Mouse (Mus musculus) left cerebral cortex, postnatal 25 days (tissue): ENCODE results near the gene Rom1. TPM values are rescaled to one million over a fixed set of nuclear protein-coding genes. Genes with fewer than 3 reads are reported as not detected.
"Not testable (repeated sequence)": the region's sequence is repeated elsewhere in the genome, so short reads cannot be mapped to it uniquely, and the experiment has no call there.

ENCODE experiments used
- DNase-seq, 2 experiments: peaks; one replicate each; pipeline ENCODE4 v3.0.0; 2022; ENCODE audit warnings: low spot score in 2 of 2, mixed read lengths in 1 of 2
- intact Hi-C: fragments of 180-260 bp; cut with DNase I; formaldehyde crosslinking; loops from one replicate; pipeline ENCODE4 v1.15.1; 2025
- total RNA-seq, 2 experiments: library from RNA; stranded (reverse); gene quantifications; 2 replicates each; pipeline ENCODE4 v1.2.3; 2021

The Rom1 gene
- total RNA-seq = 1 to 10 TPM; 5.7 TPM

DNA sequence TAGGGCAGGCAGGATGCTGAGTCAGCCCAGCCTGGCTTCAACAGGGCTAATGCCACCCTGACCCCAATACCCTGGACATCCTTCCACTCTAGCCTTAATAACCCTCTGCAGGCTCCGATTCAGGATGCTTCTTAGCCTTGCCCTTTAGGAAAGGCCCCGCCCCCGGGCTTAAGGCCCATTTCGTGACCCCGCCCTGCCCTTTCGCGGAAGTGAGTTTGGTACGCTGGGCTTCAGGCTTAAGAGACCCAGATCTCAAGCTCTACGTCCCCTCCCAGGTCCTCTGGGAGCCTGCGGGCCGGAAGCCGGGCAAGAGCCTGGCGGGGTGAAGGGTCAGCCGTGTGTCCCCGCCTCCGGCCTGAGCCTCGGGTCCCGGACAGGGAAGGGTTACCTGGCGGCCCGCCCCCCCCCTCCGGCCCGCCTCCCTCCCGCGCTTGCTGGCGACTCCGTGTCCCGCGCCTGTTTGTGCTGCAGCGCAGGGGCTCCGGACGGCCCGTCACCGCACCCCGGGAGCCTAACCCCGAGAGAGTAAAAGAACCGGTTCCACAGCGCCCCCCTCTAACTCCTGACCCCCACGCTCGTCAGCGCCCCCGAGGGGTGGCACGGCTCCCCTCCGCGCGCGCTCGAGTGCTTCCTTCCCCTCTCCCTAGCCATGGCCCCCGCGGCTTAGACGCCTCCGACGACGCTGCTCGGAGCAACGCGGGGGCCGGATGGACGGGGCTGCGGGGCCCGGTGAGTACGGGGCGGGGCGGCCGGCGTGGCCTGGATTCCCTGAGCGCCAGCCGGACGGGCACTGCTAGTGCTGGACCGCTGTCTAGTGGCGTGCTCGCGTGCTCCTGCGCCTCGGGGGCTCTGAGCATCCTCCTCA, at the start of gene Rom1, which contains the start of gene Eml3:
TSS of gene Rom1 (minus strand) at position 133 of the 865 bp plus-strand sequence.
TSS of gene Eml3 (plus strand) at position 329 of the 865 bp plus-strand sequence.
- intact Hi-C loops = no loop called here
- DNase-seq = peak; percentile 49 to 60

DNA sequence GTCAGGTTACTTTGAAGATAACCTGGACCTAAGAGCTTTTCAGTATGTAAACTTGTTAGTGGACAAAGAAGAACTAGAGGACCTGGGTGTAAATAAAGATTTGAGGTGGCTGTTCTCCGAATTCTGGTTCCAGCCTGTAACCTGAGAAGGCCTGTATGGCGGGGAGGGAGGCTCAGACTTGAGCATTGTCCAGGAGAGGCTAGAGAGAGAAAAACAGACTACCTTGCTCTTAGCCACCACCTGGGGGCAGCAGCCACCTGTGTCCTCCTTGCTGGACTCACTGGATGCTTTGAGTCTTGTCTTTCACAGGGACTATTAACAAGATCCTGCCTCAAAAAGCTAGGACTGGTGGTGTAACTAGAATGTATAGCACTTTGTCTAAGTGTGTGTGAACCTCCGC, 47.4 kb upstream of the Rom1 start:
- intact Hi-C loops = loop anchor here (5.0 kb wide), 2 partner anchors 106 to 136 kb away; no protein-coding TSS in a partner anchor
- no peak for DNase-seq

DNA sequence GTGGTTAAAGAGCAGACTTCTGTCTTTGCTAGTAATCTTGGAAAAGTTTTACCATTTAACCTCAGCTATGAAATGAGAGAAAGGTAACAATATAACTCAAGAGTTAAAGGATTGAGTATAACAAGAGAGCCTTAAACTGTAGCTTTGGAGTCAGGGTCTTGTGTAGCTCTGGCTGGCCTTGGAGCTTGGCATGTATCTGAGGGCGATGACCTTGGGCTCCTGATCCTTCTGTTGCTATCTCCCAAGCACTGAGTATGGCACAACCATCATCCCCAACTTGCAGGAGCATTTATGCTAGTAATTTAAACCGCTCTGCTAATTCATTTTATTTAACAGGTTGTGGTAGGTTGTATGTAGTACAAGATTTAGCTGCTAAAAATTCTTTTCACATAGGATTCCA, 46.3 kb upstream of the Rom1 start:
- intact Hi-C loops = loop anchor here (5.0 kb wide), 2 partner anchors 107 to 137 kb away; no protein-coding TSS in a partner anchor
- DNase-seq = no peak

DNA sequence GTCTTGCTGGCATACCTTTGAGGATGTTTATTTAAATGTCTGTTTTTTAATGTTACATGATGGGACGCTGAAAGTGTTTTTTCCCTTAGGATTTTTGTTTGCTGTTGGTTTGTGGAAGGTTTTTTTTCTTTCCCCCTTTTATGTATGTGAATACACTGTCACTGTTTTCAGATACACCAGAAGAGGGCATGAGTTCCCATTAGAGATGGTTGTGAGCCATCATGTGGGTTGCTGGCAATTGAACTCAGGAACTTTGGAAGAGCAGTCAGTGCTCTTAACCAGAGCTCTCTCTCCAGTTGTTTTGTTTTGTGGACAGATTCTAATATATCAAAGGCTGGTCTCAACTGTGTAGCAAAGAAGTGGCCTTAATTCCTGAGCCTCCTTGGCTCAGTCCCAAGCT, 45.5 kb upstream of the Rom1 start:
- no peak for DNase-seq
- intact Hi-C loops = loop anchor here (5.0 kb wide), 2 partner anchors 108 to 138 kb away; no protein-coding TSS in a partner anchor

DNA sequence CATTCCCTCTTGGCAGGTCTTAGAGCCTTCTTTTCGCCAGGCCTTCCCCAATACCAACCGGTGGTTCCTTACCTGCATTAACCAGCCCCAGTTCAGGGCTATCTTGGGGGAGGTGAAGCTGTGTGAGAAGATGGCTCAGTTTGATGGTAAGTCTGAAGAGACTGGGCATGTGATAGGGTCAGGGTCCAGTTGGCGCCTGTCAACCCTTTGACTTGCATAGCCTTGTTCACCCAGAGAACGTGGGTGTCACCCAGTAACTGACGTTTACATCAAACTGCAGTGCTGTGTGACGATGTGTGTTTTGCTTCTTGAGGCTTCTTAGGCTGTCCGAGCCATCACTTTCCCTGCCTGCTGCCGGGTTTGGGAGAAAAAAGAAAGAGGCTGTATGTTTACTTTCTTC, 43.3 kb upstream of the Rom1 start:
- intact Hi-C loops, DNase-seq: not testable (repeated sequence)

DNA sequence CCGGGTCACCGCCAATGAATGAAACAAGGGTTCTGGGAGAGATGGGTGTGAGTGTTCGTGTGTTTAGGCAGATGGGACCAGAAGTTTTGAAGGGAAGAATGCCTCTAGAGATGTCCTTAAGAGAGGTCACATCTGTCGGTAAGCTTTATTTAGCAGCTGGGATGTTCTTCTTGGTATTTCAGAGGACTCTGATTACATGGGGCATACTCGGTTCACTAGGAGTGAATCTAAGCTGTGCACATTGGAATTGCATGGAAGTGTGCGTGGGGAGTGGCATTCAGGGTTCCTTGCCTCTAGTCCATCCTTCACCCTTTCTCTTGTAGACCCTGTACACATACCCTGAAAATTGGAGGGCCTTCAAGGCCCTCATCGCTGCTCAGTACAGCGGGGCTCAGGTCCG, 38.7 kb upstream of the Rom1 start:
- intact Hi-C loops = loop anchor here (5.0 kb wide), 1 partner anchor 131 kb away; the partner anchor contains the start of genes Bscl2 and Gng3
- DNase-seq = no peak

DNA sequence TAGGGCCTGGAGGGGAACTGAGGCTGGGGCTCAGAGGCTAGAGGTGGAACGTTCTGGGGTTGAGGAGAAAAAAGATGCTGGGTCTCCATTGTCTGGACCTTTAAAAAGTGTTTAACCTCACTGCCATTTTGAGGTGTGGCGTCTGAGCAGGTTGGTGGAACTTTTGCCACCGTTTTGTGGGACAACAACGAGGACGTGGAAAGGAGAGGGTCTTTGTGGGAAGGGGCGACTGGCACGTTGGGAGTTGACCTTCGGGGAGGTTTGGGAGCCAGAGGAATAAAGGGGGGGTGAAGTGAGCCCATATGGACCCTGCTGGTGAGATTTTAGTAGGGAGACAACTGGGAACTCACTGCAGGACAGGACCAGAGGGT, 38.2 kb upstream of the Rom1 start:
- no peak for DNase-seq
- intact Hi-C loops = loop anchor here (5.0 kb wide), 1 partner anchor 130 kb away; the partner anchor contains the start of genes Bscl2 and Gng3

DNA sequence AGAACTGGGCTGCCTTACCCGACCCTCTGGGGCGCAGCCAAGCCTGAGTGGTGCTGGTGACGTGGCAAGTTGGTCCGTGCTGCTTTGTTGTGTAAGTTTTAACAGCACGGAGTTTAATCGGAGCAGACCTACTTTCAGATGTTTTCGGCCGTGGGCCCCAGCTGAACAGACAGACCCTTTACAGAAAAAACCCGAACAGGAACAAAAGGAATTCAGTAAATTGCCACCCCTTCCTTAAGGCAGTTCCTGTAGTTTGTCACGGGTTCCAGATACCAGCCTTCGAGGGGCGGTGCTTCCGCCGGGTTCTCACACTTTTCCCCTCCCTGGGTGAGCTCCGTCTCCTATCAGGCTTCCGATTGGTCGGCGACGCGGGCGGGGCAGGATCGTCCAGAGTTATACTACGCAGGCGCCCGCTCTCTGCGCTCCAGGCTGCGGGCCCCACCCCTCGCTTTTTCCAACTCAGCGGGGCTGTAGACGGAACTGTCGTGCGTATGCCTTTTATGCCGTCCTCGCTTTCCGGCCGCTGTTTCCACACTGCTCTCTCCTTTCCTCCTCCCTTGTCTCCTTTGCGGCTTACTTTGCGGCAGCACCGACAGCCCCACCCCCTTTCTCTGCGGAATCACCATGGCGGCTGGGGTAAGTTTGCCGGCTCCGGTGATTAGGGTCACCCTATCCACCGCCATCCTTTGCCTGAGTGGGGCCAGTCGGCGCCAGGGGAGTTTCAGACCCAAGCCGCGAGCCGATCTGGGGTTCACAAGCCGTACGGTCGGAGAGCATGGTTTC, 37.6 kb upstream of the Rom1 start, which contains the start of gene Eef1g:
TSS of gene Eef1g (plus strand) at position 452 of the 783 bp plus-strand sequence.
- intact Hi-C loops = loop anchor here (5.0 kb wide), 1 partner anchor 129 kb away; the partner anchor contains the start of genes Bscl2 and Gng3
- DNase-seq = peak; percentile 99 to 100

DNA sequence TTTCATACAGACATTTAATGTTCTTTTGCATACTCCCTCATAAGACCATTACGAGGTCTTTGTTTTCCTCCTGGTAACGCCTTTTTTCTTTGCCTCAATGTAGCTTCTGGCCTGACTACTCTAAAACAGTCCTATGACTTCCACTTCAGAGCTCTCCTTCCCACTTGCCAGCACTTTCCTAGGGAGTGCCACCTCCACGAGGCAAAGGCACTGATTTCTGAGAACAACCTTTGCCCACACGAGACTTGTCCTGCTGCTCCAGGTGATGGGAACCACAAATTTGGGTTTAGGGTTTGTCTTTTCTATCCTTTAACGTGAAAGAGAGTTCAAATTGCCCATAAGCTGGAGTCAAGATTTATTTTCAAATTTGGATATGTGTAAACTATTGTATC, 37.0 kb upstream of the Rom1 start:
- no peak for DNase-seq
- intact Hi-C loops = loop anchor here (5.0 kb wide), 1 partner anchor 129 kb away; the partner anchor contains the start of genes Bscl2 and Gng3

DNA sequence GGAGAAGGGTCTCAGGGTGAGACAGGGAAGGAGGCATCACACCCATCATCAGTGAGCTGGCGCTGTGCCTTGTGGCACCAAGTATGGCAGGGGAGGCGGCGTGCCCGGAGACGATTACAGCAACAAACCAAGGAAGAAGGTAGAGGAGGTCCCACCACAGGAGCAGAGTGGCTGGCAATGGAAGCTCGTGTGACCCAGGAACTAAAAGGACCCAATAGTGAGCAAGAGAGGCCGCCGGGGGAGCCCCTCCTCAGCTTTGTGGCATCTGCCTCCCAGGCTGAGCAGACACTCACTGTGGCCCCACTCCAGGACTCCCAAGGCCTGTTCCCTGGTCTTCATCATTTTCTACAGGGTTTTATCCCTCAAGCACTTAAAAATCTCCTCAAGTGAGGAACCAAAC, 36.6 kb upstream of the Rom1 start:
- intact Hi-C loops = loop anchor here (5.0 kb wide), 1 partner anchor 128 kb away; the partner anchor contains the start of genes Bscl2 and Gng3
- no peak for DNase-seq

DNA sequence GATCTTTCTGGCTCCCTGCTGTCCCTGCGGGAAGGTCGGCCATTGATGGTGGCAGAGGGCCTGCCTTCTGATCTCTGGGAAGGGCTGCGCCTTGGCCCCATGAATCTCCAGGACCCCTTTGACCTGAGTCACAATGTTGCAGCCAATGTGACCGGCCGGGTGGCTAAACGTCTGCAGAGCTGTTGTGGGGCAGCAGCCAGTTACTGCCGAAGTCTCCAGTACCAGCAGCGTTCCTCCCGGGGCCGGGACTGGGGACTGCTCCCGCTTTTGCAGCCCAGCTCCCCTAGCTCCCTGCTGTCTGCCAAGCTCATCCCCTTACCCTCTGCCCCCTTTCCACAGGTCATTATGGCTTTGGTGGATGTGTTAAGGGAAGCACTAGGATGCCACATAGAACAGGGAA, 35.9 kb upstream of the Rom1 start:
- DNase-seq = no peak
- intact Hi-C loops = loop anchor here (5.0 kb wide), 1 partner anchor 128 kb away; the partner anchor contains the start of genes Bscl2 and Gng3

DNA sequence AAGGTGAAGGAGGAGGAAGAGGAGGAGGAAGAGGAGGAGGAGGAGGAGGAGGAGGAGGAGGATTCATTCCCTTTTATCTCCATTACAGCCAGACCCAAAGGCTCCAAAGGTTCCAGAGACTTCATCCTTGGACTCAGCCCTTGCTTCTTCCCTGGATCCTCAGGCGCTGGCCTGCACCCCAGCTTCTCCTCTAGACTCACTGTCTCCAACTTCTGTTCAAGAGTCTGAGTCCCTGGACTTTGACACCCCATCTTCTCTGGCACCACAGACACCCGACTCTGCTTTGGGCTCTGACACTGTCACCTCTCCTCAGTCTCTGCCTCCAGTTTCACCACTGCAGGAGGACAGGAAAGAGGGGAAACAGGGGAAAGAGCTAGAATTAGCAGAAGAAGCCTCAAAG, 33.1 kb upstream of the Rom1 start:
- no peak for DNase-seq
- intact Hi-C loops = no loop called here

DNA sequence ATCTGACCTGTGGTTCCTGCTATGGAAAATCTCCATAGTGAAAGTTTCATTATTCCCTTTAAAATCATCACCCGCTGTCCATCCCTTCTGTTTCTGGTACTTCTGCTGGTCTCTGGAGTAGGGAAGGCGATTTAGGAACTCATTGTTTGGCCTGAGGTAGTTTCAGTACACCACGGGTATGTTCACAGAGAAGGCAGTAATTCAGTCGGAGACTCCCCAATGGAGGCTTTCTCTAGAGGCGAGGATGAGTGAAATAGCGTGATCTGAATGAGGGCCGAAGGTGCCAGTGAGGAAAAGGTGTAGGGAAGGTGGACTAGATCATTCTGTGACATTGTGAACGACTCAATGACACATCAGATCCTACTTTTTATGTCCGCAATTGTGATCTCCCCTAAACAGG, 25.0 kb upstream of the Rom1 start:
- DNase-seq = no peak
- intact Hi-C loops = loop anchor here (5.0 kb wide), 1 partner anchor 57 kb away; the partner anchor contains the start of gene Ganab

DNA sequence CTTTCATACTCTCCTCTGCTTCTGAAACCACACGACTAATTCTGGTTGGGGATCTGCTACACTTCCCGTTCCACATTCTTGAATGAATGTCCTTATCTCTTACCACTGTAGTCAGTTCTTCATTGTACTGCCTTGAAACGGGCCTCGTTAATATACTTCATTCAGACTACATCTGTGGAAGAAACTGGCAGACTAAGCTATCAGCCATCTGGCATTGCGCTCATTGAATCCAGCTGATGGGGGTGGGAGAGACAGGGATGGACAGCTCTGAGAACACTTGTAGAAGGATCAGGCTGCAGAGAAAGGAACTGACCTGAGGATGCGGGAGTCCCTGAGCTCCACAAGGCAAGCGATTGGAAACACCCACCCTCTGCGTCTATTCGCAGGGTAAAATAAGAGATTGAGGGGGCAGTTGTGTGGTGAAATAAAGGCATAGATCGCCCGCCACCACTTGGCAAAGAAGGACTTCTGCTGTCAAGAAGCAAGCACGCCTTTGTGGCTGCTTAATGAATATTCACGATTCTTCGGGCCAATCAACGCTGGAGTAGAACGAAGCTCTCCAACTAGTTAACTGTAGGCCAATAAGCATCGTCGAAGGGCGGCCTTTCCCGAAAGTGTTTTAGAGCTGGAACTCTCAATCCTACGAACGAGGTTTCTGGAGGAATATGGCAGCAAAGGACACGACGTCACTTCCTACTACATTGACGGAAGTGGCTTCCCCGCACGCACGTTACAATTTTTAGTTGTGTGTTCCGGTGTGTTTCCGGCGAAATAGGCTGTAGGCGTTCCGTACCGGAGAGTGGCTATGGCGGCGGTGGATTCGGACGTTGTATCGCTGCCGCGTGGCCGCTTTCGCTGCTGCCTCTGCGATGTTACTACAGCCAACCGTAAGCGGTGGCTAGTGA, 24.2 kb upstream of the Rom1 start, which contains the start of gene Tut1:
TSS of gene Tut1 (plus strand) at position 713 of the 905 bp plus-strand sequence.
- intact Hi-C loops = loop anchor here (5.0 kb wide), 1 partner anchor 56 kb away; the partner anchor contains the start of gene Ganab
- peak; percentile 94 to 99 for DNase-seq

DNA sequence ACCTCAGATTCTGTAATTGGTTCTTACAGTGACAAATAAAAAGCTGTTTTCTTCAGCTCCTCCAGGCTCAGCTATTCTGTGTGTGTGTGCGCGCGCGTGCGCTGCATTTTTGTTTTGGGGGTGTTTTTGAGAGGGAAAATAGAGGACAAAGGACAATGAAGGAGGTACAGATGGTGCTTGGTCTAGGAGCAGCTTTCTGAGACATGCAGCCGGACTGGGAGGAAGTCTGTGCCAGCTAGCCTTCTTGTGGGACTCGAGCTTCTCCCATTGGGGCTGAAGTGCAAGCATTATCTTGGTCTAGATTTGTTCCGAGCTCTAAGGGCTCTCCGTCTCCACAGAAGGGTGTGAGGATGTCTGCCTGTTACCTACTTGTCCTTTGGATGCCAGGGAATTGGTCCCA, 23.1 kb upstream of the Rom1 start:
- no peak for DNase-seq
- intact Hi-C loops = loop anchor here (5.0 kb wide), 1 partner anchor 55 kb away; the partner anchor contains the start of gene Ganab

DNA sequence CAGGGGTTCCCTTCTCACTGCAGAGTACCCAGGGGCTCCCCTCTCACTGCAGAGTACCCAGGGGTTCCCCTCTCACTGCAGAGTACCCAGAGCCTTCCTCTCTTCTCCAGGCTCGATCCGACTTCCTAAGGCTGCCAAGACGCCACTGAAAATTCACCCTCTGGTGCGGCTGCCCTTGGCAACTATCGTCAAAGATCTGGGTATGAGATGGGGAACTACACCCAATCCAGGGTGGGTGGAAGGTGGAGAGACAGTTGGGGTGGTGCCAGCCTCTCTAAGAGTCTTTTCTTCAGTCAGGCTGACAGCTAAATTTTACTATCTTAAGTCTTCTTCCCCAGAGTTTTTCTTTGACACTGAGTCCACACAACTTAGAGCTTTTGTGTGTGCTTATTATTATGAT, 21.0 kb upstream of the Rom1 start:
- DNase-seq = no peak
- intact Hi-C loops = loop anchor here (5.0 kb wide), 1 partner anchor 53 kb away; the partner anchor contains the start of gene Ganab

DNA sequence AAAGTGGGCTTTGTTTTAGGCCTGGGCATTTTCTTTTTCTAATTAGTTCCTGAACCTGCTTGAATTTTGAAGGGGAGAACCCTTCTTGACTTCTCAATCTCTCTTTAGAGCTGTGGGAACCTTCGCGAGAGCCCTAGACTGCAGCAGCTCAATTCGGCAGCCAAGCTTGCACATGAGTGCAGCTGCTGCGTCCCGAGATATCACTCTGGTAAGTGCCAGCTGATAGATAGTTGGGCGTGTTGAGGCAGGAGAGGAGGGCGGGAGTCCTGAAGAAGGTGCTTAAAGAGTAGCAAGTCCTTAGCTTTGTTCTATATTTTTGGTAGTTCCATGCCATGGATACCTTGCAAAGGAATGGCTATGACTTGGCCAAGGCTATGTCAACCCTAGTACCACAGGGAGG, 17.8 kb upstream of the Rom1 start:
- intact Hi-C loops = no loop called here
- DNase-seq = no peak

DNA sequence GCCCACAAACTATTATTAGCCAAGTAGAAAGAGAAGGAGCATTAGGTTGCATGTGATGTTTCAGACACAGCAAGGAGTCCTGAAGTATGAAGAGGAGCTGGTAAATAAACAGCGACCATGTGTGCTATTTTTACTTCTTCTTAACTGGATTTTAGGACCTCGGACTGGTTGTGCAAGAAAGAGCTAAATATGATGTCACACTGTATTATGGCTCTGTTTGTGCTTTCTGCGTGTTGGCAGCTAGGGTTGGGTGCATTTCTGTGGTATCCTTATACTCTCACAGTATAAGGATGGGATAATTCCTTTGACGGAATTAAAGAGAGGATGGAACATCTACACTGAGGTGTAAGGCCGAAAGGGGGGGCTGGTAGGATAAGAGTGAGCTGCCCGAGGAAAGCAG, 16.1 kb upstream of the Rom1 start:
- no peak for DNase-seq
- intact Hi-C loops = no loop called here

DNA sequence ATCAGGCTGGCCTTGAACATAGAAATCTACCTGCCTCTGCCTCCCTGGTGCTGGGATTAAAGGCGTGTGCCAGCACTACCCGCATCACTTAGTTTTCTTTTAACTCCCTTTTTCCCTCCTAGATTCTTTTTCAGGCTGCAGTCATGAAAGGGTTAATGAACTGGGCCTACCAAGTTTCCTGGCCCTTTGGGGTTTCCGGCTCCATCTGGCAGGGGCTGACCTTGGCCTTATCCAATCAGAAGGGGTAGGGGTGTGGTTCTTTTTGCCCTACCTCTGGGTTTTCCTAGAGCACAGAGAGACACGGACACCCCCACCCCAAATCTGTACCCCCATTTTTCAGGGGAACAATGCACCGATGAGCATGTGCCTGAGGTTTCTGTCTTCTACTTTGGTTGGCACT, 15.6 kb upstream of the Rom1 start:
- intact Hi-C loops = no loop called here
- DNase-seq = no peak
